Mouse (Mus musculus) cerebellum, adult 2 months (tissue): Measurements from ENCODE around the gene Pphln1.

Experiments used
- CTCF ChIP-seq: fragments of 200-500 bp; IDR thresholded peaks from 2 replicates; pipeline ENCODE4 v1.5.1; 2011; ENCODE audit warnings: low read depth, mild to moderate bottlenecking, control low read depth, low read length, moderate library complexity, borderline replicate concordance; ENCODE audit not compliant: insufficient read depth
- POLR2A ChIP-seq: fragments of 200-500 bp; IDR thresholded peaks from 2 replicates; pipeline ENCODE4 v1.6.1; 2011; ENCODE audit warnings: low read length, control low read depth, borderline replicate concordance; ENCODE audit not compliant: insufficient read depth

GRCm38 (mm10) chr15:93486066-93486465 lies 87.9 kb downstream of the Pphln1 start:
- TF ChIP-seq CTCF (no peak), POLR2A (no peak)
